Mouse (Mus musculus) lung, embryonic 16.5 days (tissue): ENCODE data around the gene Gtf2h2. TPM values are rescaled to one million over a fixed set of nuclear protein-coding genes. Genes with fewer than 3 reads are reported as not detected.
"Not testable (repeated sequence)": the region's sequence is repeated elsewhere in the genome, so short reads cannot be mapped to it uniquely, and the experiment has no call there.

Experiments used
- ATAC-seq: fragments of 200-750 bp; cut with Nextera tagmentation; 2 replicates; pipeline ENCODE4 v1.8.0; 2017; ENCODE audit warnings: low read depth, mild to moderate bottlenecking, moderate library complexity
- H3K27ac ChIP-seq: fragments of 300-500 bp; sonication (generic); 2 replicates; pipeline ENCODE4 v1.5.1; 2014; ENCODE audit warnings: mild to moderate bottlenecking, control low read depth, low read length
- H3K27me3 ChIP-seq: fragments of 300-500 bp; sonication (generic); 2 replicates; pipeline ENCODE4 v1.6.1; 2014; ENCODE audit warnings: low read depth, low read length, mixed read lengths; ENCODE audit not compliant: control insufficient read depth, insufficient read depth
- H3K36me3 ChIP-seq: fragments of 300-500 bp; sonication (generic); 2 replicates; pipeline ENCODE4 v1.6.1; 2014; ENCODE audit warnings: low read length; ENCODE audit not compliant: control insufficient read depth, insufficient read depth
- H3K4me1 ChIP-seq: fragments of 300-500 bp; sonication (generic); replicated peaks from 2 replicates; pipeline ENCODE4 v1.6.1; 2014; ENCODE audit warnings: low read length, mixed read lengths; ENCODE audit not compliant: control insufficient read depth, insufficient read depth
- H3K4me2 ChIP-seq: fragments of 300-500 bp; sonication (generic); 2 replicates; pipeline ENCODE4 v1.6.1; 2014; ENCODE audit warnings: low read depth, low read length, control low read depth
- H3K4me3 ChIP-seq: fragments of 300-500 bp; sonication (generic); 2 replicates; pipeline ENCODE4 v1.5.1; 2014; ENCODE audit warnings: mild to moderate bottlenecking, low read length, control low read depth
- H3K9ac ChIP-seq: fragments of 300-500 bp; sonication (generic); 2 replicates; pipeline ENCODE4 v1.6.1; 2014; ENCODE audit warnings: low read length, control low read depth
- H3K9me3 ChIP-seq: fragments of 300-500 bp; sonication (generic); 2 replicates; pipeline ENCODE4 v1.6.1; 2016; ENCODE audit warnings: low read length; ENCODE audit not compliant: control insufficient read depth
- WGBS: fragments of 180-500 bp; shearing (Covaris S2); extraction: QIAGEN DNeasy Blood & Tissue Kit; methylation state at CpG from one replicate; pipeline ENCODE4 v1.1.7; 2014; 5-methylcytosine and 5-hydroxymethylcytosine counted together
- polyA plus RNA-seq: library from polyadenylated mRNA; unstranded; fragments of >200 nt; fragmentation: Nextera tagmentation; extraction: Ambion mirVana; gene quantifications from 2 replicates; pipeline ENCODE4 v1.2.1, GENCODE M21; 2015

Gtf2h2 gene
- polyA plus RNA-seq, 1 experiment from 2014 or later = 68.5 TPM

DNA sequence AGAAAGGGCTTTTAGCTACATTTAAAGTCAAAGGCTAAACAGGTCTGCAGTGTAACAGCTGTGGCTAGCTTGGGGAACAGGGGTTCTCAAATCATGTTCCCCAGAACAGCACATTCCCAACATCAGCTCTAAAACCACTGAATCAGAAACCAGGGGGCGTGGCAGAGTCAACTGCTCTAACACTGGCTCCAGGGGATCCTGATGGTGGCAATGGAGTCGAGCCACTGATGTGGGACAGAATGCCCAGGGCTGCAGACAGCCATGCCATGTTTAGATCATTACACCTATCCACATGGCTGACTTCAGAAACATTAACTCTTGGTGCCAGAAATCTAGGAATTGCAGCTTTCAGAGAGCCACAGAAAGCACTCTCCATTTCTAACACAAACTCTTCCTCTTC, 26.8 kb upstream of the Gtf2h2 start:
- H3K4me3 ChIP-seq = no peak overlapping the region
- H3K27me3 ChIP-seq = no peaks in the 10 kb centered on the region
- peaks cover 4% of the 10 kb centered on the region for H3K4me1 ChIP-seq
- H3K9ac ChIP-seq = no peak overlapping the region
- WGBS = 58% methylated on average over 2 of the region's 2 CpGs
- H3K4me2 ChIP-seq = no peak overlapping the region
- no peaks in the 10 kb centered on the region for H3K36me3 ChIP-seq
- no peak for ATAC-seq
- H3K27ac ChIP-seq = peak overlapping the region; percentile 4; the same call in 1 of the 2 replicates
- no peaks in the 10 kb centered on the region for H3K9me3 ChIP-seq

DNA sequence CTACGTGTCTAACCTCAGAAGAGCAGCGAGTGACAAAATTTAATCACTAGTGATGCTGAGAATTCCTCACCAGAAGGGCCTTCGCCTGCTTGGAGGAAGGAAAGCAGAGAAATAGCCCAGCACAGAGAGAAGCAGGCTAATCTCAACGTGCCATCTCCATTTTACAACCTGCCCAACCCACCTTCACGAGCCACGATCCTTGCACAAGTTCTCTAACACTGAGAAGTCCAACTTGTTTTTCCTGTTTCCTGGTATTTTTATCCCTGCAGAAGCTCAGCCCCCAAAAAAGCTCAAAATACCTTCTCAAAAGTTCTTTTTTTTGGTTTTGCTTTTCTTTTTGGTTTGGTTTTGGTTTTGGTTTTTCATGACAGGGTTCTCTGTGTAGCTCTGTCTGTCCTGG, 25.8 kb upstream of the Gtf2h2 start:
- 62% methylated on average over 6 of the region's 6 CpGs for WGBS
- Histone ChIP-seq H3K4me2 (no peak overlapping the region), H3K4me1 (peaks cover 4% of the 10 kb centered on the region), H3K9ac (no peak overlapping the region), H3K36me3 (0 out of 2 replicates have a peak, but pooled peaks cover 4% of the 10 kb centered on the region), H3K4me3 (no peak overlapping the region), H3K27me3 (no peaks in the 10 kb centered on the region), H3K27ac (peak overlapping the region; percentile 72), H3K9me3 (no peaks in the 10 kb centered on the region)
- ATAC-seq = peak; percentile 55; the same call in 1 of the 2 replicates

DNA sequence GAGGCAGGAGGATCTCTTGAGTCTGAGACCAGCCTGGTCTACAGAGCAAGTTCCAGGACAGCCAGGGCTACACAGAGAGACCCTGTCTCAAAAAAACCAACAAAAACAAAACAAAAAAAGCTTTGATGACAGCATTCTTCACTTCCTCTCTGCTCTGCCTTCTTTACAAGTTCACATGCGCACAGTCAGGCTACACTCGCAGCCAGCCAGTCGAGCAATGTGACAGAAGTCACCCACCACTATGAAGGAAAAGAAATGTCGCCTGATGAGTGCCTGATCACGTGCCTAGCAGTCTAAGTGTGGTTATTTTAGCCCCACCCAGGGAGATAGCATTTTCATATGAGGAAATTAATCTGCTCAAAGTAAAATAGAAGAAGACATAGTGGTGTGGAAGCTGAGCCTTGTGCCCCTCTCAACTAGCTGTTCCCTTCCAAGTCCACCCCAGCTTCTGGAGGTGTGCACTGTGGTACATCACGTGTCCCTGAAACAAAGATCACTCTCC, 25.3 kb upstream of the Gtf2h2 start:
- Histone ChIP-seq H3K4me3 (no peak overlapping the region), H3K9ac (no peak overlapping the region), H3K4me1 (peaks cover 4% of the 10 kb centered on the region), H3K4me2 (no peak overlapping the region), H3K9me3 (no peaks in the 10 kb centered on the region), H3K36me3 (0 out of 2 replicates have a peak, but pooled peaks cover 4% of the 10 kb centered on the region), H3K27ac (peak overlapping the region; percentile 72; the same call in 1 of the 2 replicates), H3K27me3 (no peaks in the 10 kb centered on the region)
- WGBS = 68% methylated on average over 6 of the region's 6 CpGs
- ATAC-seq = no peak

DNA sequence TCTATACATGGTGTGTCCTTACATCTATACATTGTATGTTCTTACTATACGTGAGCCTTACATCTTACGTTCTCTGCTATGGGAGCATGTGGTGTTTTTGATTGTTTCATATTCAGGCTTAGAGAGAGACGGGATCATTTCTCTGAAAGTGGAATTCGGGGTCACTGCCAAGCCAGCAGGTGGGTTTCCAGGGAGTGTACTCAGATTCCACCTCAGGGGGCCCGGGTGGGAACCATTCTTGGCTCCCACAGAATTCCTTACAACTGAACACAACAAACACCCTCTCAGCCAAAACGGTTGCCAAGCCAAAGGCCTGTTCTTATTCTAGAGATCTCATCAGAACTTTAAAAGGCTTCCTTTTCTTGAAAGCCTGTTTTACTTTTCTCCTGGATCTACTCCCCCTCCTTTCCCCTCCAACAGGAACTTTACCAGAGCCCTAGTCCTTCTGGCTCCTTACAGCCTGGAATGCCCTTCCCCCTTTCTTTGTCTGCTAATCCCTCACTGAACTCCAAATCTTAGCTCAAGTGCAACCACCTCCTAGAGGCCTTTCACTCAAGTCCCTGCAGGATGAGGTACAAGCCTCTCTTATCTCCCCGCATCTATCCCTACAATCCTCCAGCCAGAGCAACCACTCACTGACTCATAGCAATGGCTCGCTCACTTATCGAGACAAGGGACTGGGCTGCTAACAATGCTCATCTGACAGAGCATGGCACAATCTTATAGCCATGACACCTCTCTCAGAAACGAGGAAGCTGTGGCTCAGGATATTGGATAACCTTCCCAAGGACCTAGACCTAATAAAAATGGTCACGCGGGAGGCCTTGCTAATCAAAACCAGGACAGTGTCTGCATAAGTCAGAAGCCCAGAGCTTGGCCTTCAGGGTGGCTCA, 24.1 kb upstream of the Gtf2h2 start:
- ATAC-seq = peak; percentile 79
- Histone ChIP-seq H3K4me2 (no peak overlapping the region), H3K4me1 (peaks cover 7% of the 10 kb centered on the region), H3K36me3 (0 out of 2 replicates have a peak, but pooled peaks cover 4% of the 10 kb centered on the region), H3K27ac (peak overlapping the region; percentile 78), H3K27me3 (no peaks in the 10 kb centered on the region), H3K9ac (no peak overlapping the region), H3K9me3 (no peaks in the 10 kb centered on the region), H3K4me3 (no peak overlapping the region)
- WGBS = 45% methylated on average over 12 of the region's 12 CpGs

DNA sequence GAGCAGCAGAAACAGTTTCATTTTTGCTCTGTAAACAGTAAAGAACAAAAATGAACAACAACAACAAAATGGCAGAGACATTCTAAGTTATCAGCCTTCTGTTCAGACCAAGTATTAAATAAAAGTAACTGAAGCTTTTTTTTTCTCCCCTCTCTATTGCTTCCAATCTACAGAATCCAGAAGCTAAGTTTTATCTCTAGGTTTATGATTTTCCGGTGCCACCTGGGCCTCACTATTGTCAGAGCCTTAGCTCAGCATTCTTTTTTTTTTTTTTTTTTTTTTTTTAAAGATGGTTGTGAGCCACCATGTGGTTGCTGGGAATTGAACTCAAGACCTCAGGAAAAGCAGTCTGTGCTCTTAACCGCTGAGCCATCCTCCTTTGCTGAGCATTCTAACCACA, 20.4 kb upstream of the Gtf2h2 start:
- H3K4me1 ChIP-seq = peaks cover 8% of the 10 kb centered on the region
- WGBS = 82% methylated on average over 2 of the region's 2 CpGs

DNA sequence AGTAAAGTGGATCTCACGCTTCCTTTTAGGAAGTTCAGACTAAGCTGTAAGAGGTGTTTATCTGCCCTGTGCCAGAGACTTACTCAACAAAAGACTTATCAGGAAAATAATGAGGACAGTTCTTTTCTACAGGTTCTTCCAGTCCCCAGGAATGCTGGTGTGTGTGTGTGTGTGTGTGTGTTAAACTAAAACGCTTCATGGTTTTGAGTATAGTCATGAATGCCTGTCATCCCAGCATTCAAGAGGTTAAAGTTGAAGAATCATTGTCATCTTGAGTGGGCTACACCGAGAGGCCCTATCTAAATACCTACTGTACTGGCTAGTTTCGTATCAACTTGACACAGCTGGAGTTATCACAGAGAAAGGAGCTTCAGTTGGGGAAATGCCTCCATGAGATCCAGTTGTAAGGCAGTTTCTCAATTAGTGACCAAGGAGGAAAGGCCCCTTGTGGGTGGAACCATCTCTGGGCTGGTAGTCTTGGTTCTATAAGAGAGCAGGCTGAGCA, 19.5 kb upstream of the Gtf2h2 start:
- Histone ChIP-seq H3K4me3 (no peak overlapping the region), H3K27ac (peak overlapping the region; percentile 66; the same call in 1 of the 2 replicates), H3K4me1 (peaks cover 6% of the 10 kb centered on the region), H3K9ac (no peak overlapping the region), H3K27me3 (no peaks in the 10 kb centered on the region), H3K4me2 (no peak overlapping the region), H3K9me3 (no peaks in the 10 kb centered on the region), H3K36me3 (0 out of 2 replicates have a peak, but pooled peaks cover 4% of the 10 kb centered on the region)
- ATAC-seq = no peak
- 47% methylated on average over 4 of the region's 4 CpGs for WGBS

More for the DNA sequence above, 20.4 kb upstream of the Gtf2h2 start:
- Histone ChIP-seq H3K27ac (no peak overlapping the region), H3K4me3 (no peak overlapping the region), H3K27me3 (no peaks in the 10 kb centered on the region), H3K4me2 (no peak overlapping the region), H3K9me3 (no peaks in the 10 kb centered on the region), H3K36me3 (0 out of 2 replicates have a peak, but pooled peaks cover 4% of the 10 kb centered on the region), H3K9ac (no peak overlapping the region)
- no peak for ATAC-seq

DNA sequence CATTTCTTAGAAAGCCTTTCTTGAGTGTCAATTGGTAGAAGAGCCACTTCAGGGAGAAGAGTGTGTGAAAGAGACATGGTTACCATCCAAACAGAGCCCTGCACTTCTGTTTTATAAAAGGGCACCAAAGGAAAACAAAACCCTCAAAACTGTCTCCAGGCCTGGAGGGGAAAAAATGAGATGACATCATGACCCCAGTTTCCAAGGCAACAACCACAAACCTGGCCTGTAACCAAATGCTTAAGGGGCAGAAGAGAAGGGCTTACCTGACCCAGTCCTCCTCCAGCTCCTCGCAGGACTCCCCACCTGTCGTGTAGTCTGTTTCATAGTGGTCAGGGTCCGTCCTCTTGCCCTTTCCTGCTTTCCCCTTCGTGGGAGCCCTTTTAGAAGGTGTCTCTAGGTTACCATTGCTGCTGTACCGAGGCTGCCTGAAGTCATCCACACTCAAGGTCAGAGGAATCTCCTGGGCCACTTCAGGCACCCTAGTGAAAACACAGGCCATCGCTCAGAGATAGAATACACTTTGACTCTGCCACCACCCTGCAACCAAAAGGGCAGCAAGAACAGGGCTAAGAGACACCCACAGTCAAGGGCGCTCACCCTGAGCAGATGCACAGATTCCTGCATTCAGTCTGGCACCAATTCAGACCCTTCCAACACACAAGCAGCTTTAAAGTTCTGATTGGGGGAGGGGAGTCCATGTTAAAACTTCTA, 18.9 kb upstream of the Gtf2h2 start:
- no peak overlapping the region for H3K4me3 ChIP-seq
- no peak overlapping the region for H3K4me2 ChIP-seq
- H3K9ac ChIP-seq = no peak overlapping the region
- peak overlapping the region; percentile 66 for H3K27ac ChIP-seq
- no peaks in the 10 kb centered on the region for H3K9me3 ChIP-seq
- H3K36me3 ChIP-seq = 0 out of 2 replicates have a peak, but pooled peaks cover 4% of the 10 kb centered on the region
- no peaks in the 10 kb centered on the region for H3K27me3 ChIP-seq
- WGBS = 43% methylated on average over 7 of the region's 7 CpGs
- H3K4me1 ChIP-seq = peaks cover 6% of the 10 kb centered on the region
- ATAC-seq = peak; percentile 54; the same call in 1 of the 2 replicates

DNA sequence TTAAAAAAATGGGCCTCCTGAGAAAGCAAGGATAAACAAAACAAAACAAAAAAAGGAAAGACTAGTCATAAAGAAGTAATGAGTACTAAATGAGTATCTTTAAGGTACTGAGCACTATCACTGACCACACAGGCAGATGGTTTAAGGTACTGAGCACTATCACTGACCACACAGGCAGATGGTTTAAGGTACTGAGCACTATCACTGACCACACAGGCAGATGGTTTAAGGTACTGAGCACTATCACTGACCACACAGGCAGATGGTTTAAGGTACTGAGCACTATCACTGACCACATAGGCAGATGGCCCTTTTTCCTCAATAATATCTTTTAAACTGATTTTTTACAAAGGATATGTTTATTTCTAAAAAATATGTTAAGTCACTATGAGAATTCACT, 7.2 kb upstream of the Gtf2h2 start:
- not testable (repeated sequence) for H3K4me1 ChIP-seq, H3K9me3 ChIP-seq, H3K9ac ChIP-seq, H3K27me3 ChIP-seq, H3K27ac ChIP-seq, ATAC-seq, H3K4me2 ChIP-seq, H3K36me3 ChIP-seq, H3K4me3 ChIP-seq

DNA sequence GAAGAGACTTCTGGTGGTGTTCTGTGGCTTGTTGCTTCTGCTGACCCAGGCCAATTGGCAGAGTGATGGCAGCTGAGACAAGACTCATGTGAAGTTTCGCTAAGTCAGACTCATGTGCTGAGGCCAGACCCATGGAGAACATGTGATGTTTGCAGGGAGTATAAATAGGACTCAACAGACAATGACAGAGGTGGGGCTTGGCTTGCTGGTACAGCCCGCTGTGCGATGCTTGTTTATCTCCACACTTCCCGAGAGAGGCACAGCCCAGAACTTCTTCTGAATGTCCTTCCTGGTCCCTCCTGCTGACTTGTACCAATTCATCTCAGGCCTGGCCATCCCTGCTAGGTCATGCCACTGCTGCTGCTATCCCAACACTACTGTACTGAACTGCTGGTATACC, 3.0 kb upstream of the Gtf2h2 start:
- Histone ChIP-seq H3K9me3 (no peaks in the 10 kb centered on the region), H3K27ac (peak overlapping the region; percentile 55), H3K9ac (no peak overlapping the region), H3K36me3 (no peaks in the 10 kb centered on the region), H3K4me2 (no peak overlapping the region), H3K4me3 (no peak overlapping the region), H3K4me1 (peaks cover 11% of the 10 kb centered on the region), H3K27me3 (no peaks in the 10 kb centered on the region)
- peak; percentile 64 for ATAC-seq
- 65% methylated on average over 4 of the region's 4 CpGs for WGBS
